Mouse (Mus musculus) T-helper 17 cell (primary cell): ENCODE data around the gene Gm7247.
"Not testable (repeated sequence)": the region's sequence is repeated elsewhere in the genome, so short reads cannot be mapped to it uniquely, and the experiment has no call there.

ENCODE experiments used
- in situ Hi-C, 2 experiments: fragments of 300-600 bp; cut with MboI, MseI; formaldehyde crosslinking; loops; 1 replicate in 1 of 2; 2 replicates in 1 of 2; pipeline ENCODE4 v1.15.1; 2025; ENCODE audit warnings: high pct_unique_total_duplicates in 2 of 2

The Gm7247 gene

DNA sequence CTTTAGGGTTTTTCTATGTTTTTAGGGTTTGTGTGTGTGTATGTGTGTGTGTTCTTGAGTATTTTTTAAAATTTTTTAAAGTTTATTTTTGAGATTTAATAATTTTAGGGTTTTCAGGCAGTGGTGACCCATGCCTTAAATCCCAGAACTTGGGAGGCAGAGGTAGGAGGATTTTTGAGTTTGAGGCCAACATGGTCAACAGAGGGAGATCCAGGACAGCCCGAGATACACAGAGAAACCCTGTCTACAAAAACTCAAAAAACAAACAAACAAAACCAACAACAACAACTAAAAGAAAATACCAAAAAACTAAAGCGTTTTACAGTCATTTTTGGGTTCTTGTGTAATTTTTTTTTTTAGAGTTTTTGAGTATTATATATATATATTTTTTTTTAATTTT is 134.2 kb downstream of the Gm7247 start:
- in situ Hi-C loops, result no loop called here

DNA sequence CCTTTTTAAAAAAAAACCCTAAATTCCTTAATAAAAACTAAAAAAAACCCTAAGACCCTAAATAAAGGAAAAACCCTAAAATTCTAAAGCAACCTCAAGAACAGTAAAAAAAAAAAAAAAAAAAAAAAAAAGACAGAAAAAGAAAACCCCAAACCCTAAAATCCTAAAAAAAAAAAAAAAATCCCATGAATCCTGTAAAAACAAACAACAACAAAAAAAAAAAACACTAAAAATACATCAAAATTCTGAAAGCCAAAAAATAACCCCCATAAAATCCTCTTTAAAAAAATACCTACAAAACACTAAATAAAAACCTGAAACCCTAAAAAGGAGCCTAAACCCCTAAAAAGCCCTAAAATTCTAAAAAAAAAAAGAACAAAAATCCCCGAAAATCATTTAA is 135.4 kb downstream of the Gm7247 start:
- in situ Hi-C loops, result no loop called here

DNA sequence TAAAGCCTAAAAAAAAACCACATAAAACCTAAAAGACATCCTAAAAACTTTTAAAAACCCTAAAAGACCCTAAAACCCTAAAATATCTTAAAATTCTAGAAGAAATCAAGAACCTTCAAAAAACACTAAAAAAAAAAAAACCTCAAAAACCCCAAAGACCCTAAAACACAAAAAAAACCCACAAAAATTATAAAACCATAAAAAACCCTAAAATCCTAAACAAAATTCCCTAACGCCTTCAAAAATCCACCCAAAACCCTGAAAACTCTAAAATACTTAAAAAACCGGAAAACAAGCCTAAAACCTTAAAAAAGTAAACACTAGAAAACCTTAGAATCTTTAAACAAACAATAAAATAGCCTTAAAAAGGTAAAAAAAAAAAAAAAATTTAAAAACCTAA is 136.4 kb downstream of the Gm7247 start:
- in situ Hi-C loops, result no loop called here

GRCm38 (mm10) chr14:51499707-51500275 is 138.2 kb downstream of the Gm7247 start:
- in situ Hi-C loops, result loop anchor here in 1 of 2 experiments (10.0 kb wide), 1 partner anchor 595 kb away; no protein-coding TSS in a partner anchor

DNA sequence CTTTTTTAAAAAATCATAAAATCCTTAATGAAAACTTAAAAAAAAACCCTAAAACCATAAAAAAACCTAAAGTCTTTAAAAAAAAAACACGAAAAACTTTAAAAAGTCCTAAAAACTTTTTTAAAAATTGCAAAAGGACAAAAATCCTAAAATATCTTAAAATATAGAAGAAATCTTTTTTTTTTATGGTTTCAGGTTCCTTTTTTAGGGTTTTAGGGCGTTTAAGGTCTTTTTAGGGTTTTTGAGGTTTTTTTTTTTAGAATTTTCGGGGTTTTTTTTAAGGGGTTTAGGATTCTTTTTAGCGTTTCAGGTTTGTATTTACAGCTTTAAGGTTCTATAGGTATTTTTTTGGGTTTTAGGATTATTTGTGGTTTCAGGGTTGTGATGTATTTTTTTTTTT is 138.9 kb downstream of the Gm7247 start:
- in situ Hi-C loops, result loop anchor here in 1 of 2 experiments (10.0 kb wide), 1 partner anchor 596 kb away; no protein-coding TSS in a partner anchor

DNA sequence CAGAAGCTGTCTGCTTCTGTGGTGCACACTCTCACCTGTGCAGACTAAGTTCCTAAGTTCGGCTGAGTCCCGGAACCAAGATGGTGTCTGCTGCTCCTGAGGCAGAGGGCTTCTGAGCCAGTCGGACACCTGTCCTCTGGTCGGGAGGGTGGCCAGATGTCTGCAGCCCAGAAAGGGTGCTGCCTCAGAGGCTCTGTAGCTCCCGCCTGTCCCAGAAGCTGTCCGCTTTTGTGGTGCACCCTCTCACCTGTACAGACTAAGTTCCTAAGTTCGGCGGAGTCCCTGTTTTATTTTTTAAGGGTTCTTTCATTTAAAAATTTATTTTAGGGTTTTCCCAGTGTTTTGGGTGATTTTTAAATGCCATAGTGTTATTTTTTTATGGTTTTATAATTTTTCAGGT is 145.9 kb downstream of the Gm7247 start:
- in situ Hi-C loops, result loop anchor here in 1 of 2 experiments (10.0 kb wide), 1 partner anchor 603 kb away; no protein-coding TSS in a partner anchor

GRCm38 (mm10) chr14:51552490-51552889 is 190.9 kb downstream of the Gm7247 start, which contains the start of gene Gm5622:
Gene Gm5622, plus strand, starts transcription at chr14:51552790.
- in situ Hi-C loops, result loop anchor here in 1 of 2 experiments (10.0 kb wide), 1 partner anchor 52 kb away; no protein-coding TSS in a partner anchor

- in situ Hi-C loops, result not testable (repeated sequence)
Observed at GRCm38 (mm10) chr14:51573963-51574362, 212.4 kb downstream of the Gm7247 start, which contains the start of gene Gm17175. Gene Gm17175, minus strand, starts transcription at chr14:51574063.

DNA sequence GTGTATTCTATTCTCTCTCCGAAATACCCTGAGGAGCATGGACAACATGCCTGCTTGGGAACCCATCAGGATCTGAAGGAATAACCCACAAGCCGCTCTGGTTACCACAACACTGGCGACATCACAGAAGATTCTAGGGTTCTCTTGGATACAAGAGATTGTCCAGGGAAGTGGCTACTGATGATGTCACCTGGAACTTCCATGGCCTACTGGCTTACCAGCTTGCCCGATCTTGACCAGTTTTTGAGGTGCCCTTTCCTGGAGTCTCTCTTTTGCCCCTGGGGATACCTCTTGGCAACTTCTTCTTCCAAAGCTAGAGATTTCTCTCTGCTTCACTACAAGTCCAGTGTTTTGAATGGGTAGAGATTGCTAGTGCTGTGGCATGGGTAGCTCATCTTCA is 230.5 kb downstream of the Gm7247 start, which contains the start of gene Gm17174:
TSS of gene Gm17174 (minus strand) at position 101 of the 400 bp plus-strand sequence.
- in situ Hi-C loops, result loop anchor here in 1 of 2 experiments (10.0 kb wide), 1 partner anchor 103 kb away; the partner anchor contains the start of gene Gm17079

GRCm38 (mm10) chr14:51611210-51611609 is 249.7 kb downstream of the Gm7247 start, which contains the start of gene Gm17078:
Gene Gm17078, minus strand, starts transcription at chr14:51611310.
- in situ Hi-C loops, result no loop called here
